Mouse (Mus musculus) C2C12 (cell line): ENCODE measurements at regions not wholly inside any gene's neighbourhood (a gene's known extent, or its start where the extent isn't known, plus 50 kb on each side); places are given as distances from the start of the nearest gene placed in this dataset.

ENCODE experiments used
- H3K27me3 ChIP-seq: one replicate; pipeline ENCODE4 v1.6.1; 2011; ENCODE audit not compliant: control insufficient read depth, insufficient read depth, insufficient read length
- H3K36me3 ChIP-seq: one replicate; pipeline ENCODE4 v1.6.1; 2011; ENCODE audit not compliant: control insufficient read depth, insufficient read depth
- H3K4me3 ChIP-seq: one replicate; pipeline ENCODE4 v1.5.1; 2011; ENCODE audit warnings: mild to moderate bottlenecking, control low read depth; ENCODE audit not compliant: poor library complexity, insufficient read depth, severe bottlenecking
- H3K79me2 ChIP-seq: one replicate; pipeline ENCODE4 v1.6.1; 2011; ENCODE audit not compliant: control insufficient read depth, insufficient read depth
- H3K79me3 ChIP-seq: one replicate; pipeline ENCODE4 v1.6.1; 2011; ENCODE audit warnings: low read depth, control low read depth
- H3ac ChIP-seq: one replicate; pipeline ENCODE3; 2011; ENCODE audit warnings: low read depth; ENCODE audit not compliant: control insufficient read depth, insufficient read length
- CEBPB ChIP-seq: IDR thresholded peaks from one replicate; pipeline ENCODE4 v1.6.1; 2011; ENCODE audit warnings: low read depth, mild to moderate bottlenecking, control low read depth, moderate library complexity
- CTCF ChIP-seq: IDR thresholded peaks from one replicate; pipeline ENCODE4 v1.5.1; 2011; ENCODE audit not compliant: control insufficient read depth, insufficient read depth, insufficient read length
- FOSL1 ChIP-seq: IDR thresholded peaks from one replicate; pipeline ENCODE4 v1.8.0; 2011; ENCODE audit warnings: mild to moderate bottlenecking, low read length; ENCODE audit not compliant: poor library complexity, insufficient read depth, severe bottlenecking
- MAX ChIP-seq: IDR thresholded peaks from one replicate; pipeline ENCODE4 v1.6.1; 2011; ENCODE audit warnings: mild to moderate bottlenecking, control low read depth
- MYOD1 ChIP-seq: IDR thresholded peaks from one replicate; pipeline ENCODE4 v1.6.1; 2011; ENCODE audit warnings: low read depth; ENCODE audit not compliant: control insufficient read depth, insufficient read length
- MYOG ChIP-seq: IDR thresholded peaks from one replicate; pipeline ENCODE4 v1.6.1; 2011; ENCODE audit not compliant: control insufficient read depth, insufficient read length; ENCODE audit errors: extremely low read depth
- USF1 ChIP-seq: IDR thresholded peaks from one replicate; pipeline ENCODE4 v1.6.1; 2011; ENCODE audit warnings: low read depth, mild to moderate bottlenecking, control low read depth, moderate library complexity

DNA sequence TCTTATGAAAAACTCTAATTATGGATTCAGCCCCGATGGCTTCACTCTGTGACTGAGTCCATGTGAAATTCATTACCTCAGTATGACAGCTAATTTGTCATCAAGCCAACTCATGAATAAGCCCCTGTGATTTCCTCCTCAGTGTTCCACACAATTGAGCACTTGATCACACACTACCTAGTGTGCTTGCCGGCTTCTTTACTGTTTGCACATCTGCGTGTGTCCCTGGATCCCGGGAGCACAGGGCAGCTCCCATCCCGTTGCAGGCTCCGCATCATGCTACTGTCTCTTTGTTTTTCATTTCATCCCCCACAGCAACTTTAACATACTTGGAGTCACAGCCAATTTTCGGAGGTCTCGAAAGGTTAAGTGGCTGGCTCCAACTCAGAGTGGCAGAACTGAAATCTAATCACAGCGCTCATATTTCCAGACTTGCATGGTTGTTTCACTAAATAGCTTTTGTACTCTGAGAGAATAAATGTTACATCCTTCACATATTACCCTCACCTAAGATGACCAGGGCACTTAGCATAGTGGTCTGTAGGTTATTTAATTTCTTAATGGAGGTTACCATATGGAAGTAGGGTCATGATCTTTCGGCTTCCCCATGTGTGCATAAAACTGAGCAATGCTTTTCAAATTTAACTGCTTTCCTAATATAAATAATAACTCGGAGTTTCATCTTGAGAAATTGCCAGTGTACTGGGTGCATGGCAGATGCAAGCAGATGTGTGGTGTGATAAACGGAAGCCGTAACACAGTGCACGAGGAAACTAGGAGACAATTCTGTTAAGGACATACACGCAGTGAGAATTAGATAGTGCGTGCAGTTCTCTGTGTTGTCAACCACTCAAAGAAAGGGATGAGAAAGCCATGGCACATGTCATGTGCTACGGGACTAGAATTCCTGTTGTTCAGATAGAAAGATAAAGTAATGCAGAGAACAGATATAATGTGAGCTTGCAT, 313.0 kb upstream of the 5930422O12Rik start:
- H3ac ChIP-seq: no peak overlapping the region
- no peaks in the 10 kb centered on the region for H3K79me2 ChIP-seq
- no peak overlapping the region for H3K4me3 ChIP-seq
- TF ChIP-seq MYOG (no peak), FOSL1 (no peak)
- H3K79me3 ChIP-seq: no peaks in the 10 kb centered on the region
- H3K36me3 ChIP-seq: no peaks in the 10 kb centered on the region
- H3K27me3 ChIP-seq: no peaks in the 10 kb centered on the region

DNA sequence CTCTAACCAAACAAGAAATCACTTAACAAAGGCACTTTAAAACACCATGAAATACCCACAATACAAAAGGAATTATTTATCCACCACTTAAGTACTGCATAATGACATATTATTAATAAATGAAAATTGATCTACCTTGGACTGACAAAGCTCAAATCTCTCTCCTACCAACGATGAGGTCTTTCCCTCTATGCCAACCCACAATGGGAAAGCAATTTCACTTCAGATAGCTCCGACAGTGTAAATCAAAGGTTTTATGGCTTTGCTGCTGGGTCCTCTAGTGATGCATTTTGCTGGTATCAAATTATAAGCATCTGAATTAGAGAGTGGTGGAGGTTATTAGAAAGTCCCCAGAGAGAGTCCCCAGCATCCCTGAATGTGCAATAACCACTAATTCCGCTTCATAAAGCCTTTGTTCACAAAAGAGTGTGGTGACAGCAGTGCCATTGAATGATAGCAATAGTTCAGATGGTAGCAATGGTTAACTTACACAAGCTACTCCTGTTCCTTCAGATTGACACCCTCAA, 305.4 kb upstream of the 5930422O12Rik start:
- no peak overlapping the region for H3ac ChIP-seq
- no peaks in the 10 kb centered on the region for H3K79me2 ChIP-seq
- no peaks in the 10 kb centered on the region for H3K27me3 ChIP-seq
- no peak overlapping the region for H3K4me3 ChIP-seq
- TF ChIP-seq USF1 (no peak), FOSL1 (no peak), MYOG (no peak), MAX (no peak), CEBPB (no peak), MYOD1 (no peak), CTCF (no peak)
- H3K79me3 ChIP-seq: no peaks in the 10 kb centered on the region
- H3K36me3 ChIP-seq: no peaks in the 10 kb centered on the region

DNA sequence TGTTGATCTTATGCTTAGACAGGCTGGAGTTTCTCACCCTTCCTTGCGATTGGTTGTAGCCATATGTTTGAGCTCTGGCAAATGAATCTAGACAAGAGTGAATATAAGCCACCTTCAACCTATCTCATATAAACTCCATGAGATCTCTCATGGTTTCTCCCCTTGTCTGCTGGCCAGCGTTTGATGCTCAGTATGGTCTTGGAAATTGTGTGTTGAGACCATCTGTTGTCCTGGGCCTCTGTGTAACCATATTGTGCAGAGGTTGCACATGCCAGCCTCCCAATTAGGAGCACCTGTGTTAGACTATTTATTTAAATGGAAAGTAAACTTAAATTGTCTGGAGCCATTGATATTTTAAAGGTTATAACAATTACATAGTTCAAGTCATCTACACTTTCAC, 301.5 kb upstream of the 5930422O12Rik start:
- no peaks in the 10 kb centered on the region for H3K36me3 ChIP-seq
- no peak for TF ChIP-seq CTCF
- H3K27me3 ChIP-seq: no peaks in the 10 kb centered on the region
- H3K79me2 ChIP-seq: no peaks in the 10 kb centered on the region
- H3K4me3 ChIP-seq: no peak overlapping the region
- no peaks in the 10 kb centered on the region for H3K79me3 ChIP-seq
- H3ac ChIP-seq: no peak overlapping the region

DNA sequence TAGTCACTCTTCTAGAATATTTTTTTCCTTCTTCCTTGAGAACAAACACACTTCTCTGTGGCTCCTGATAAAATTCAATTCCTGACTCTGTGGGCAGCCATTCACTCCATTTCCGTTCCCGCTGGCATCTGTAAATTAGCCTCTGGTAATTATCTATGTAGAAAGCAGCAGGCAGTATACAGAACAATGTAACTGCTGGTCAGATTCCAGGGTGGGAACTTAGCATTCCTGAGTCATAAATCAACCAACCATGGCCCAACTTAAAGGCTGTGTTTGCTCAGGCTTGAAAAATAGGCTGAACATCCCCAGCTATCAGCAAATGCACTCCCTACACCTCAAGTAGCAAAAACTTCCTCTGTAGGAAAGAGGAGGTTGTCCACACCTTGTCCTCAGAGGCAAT, 289.6 kb upstream of the 5930422O12Rik start:
- TF ChIP-seq USF1 (no peak), MYOD1 (no peak), MYOG (no peak), CEBPB (no peak), MAX (no peak), FOSL1 (no peak), CTCF (no peak)
- Histone ChIP-seq H3K4me3 (no peak overlapping the region), H3K79me3 (no peaks in the 10 kb centered on the region)

DNA sequence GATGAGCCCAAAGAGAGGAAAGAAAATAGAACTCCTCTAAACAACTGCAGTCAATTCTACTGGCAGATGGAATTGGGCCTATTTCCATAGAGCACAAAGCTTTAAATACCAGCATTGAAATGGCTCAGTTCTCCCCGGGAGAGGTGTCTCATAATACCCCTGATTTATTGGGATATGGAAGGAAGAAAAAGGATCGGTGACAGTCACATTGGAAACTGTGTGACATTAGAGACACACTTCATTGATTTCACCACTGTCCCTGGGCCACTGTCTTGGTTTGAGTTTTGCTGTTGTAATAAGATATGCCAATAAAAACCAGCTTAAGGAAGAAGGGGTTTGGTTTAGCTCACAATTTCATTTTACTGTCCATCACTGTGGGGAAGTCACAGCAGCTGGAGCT, 288.7 kb upstream of the 5930422O12Rik start:
- H3K36me3 ChIP-seq: no peaks in the 10 kb centered on the region
- no peak overlapping the region for H3K4me3 ChIP-seq
- no peaks in the 10 kb centered on the region for H3K27me3 ChIP-seq
- H3ac ChIP-seq: no peak overlapping the region
- no peaks in the 10 kb centered on the region for H3K79me2 ChIP-seq
- no peaks in the 10 kb centered on the region for H3K79me3 ChIP-seq
- no peak for TF ChIP-seq FOSL1
- TF ChIP-seq CTCF: no peak
- TF ChIP-seq MYOG: no peak
- no peak for TF ChIP-seq CEBPB
- no peak for TF ChIP-seq MAX
- no peak for TF ChIP-seq MYOD1
- no peak for TF ChIP-seq USF1

More for the DNA sequence above, 289.6 kb upstream of the 5930422O12Rik start:
- H3K79me2 ChIP-seq: no peaks in the 10 kb centered on the region
- H3K36me3 ChIP-seq: no peaks in the 10 kb centered on the region
- no peak overlapping the region for H3ac ChIP-seq
- H3K27me3 ChIP-seq: no peaks in the 10 kb centered on the region

DNA sequence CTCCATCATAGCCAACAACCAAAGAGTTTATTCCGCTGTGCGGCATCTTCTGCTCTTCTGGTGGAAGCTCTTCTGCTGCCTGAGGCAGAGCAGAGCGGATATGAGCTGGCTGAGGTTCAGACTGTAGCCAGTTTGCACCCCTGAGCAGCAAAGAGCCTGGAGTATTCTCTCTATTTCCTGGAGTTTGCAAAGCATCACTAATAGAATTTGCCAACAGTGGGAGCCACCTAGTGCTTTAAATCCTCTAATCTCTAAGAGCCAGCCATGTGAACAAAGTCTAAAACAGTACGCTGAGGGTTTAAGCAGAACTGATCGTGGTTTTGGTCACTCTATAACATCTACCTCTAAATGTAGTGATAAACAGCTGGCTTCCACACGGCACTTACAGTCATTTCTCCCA, 250.9 kb upstream of the 5930422O12Rik start:
- H3K79me2 ChIP-seq: no peaks in the 10 kb centered on the region
- no peak overlapping the region for H3K4me3 ChIP-seq
- no peaks in the 10 kb centered on the region for H3K79me3 ChIP-seq
- H3K27me3 ChIP-seq: no peaks in the 10 kb centered on the region
- TF ChIP-seq MAX (no peak), CEBPB (no peak), MYOD1 (no peak), USF1 (no peak), MYOG (no peak), FOSL1 (no peak)
- H3ac ChIP-seq: no peak overlapping the region
- H3K36me3 ChIP-seq: no peaks in the 10 kb centered on the region
